Mouse (Mus musculus) T-cell, adult 2 months (primary cell): ENCODE measurements at regions not wholly inside any gene's neighbourhood (a gene's known extent, or its start where the extent isn't known, plus 50 kb on each side); places are given as distances from the start of the nearest gene placed in this dataset.

Experiments used
- DNase-seq: peaks from one replicate; pipeline ENCODE4 v3.0.0; 2022; ENCODE audit warnings: low spot score

- DNase-seq, result no peak
These were observed 240.7 kb downstream of the Rps15a start for GRCm38 (mm10) chr7:117875241-117875640.

- no peak for DNase-seq
These were observed 256.6 kb downstream of the Rps15a start for GRCm38 (mm10) chr7:117859419-117859818.

GRCm38 (mm10) chr7:117855955-117856354 is 260.0 kb downstream of the Rps15a start:
- no peak for DNase-seq

GRCm38 (mm10) chr7:117853716-117854115 is 262.3 kb downstream of the Rps15a start:
- DNase-seq, result no peak

- DNase-seq, result no peak
These were observed 263.1 kb downstream of the Rps15a start for GRCm38 (mm10) chr7:117852866-117853265.

GRCm38 (mm10) chr7:117850822-117851221 is 265.2 kb downstream of the Rps15a start:
- no peak for DNase-seq

GRCm38 (mm10) chr7:117846041-117846440 is 269.9 kb downstream of the Rps15a start:
- DNase-seq, result no peak

GRCm38 (mm10) chr7:117842780-117843179 is 273.2 kb downstream of the Rps15a start:
- DNase-seq, result no peak

GRCm38 (mm10) chr7:117795035-117795434 is 321.0 kb downstream of the Rps15a start:
- no peak for DNase-seq

GRCm38 (mm10) chr7:117793991-117794390 is 322.0 kb downstream of the Rps15a start:
- no peak for DNase-seq

GRCm38 (mm10) chr7:117792456-117792855 is 323.5 kb downstream of the Rps15a start:
- DNase-seq, result no peak

GRCm38 (mm10) chr7:117778996-117779395 is 337.0 kb downstream of the Rps15a start:
- DNase-seq, result no peak

- no peak for DNase-seq
These were observed 338.1 kb downstream of the Rps15a start for GRCm38 (mm10) chr7:117777921-117778320.

- DNase-seq, result no peak
These were observed 344.2 kb downstream of the Rps15a start for GRCm38 (mm10) chr7:117771836-117772235.

GRCm38 (mm10) chr7:117759506-117759905 is 356.5 kb downstream of the Rps15a start:
- DNase-seq, result no peak

GRCm38 (mm10) chr7:117757033-117757432 is 359.0 kb downstream of the Rps15a start:
- no peak for DNase-seq

- DNase-seq, result no peak
These were observed 360.2 kb downstream of the Rps15a start for GRCm38 (mm10) chr7:117755830-117756229.

GRCm38 (mm10) chr7:117753296-117753695 is 362.7 kb downstream of the Rps15a start:
- no peak for DNase-seq

- DNase-seq, result no peak
These were observed 363.4 kb downstream of the Rps15a start for GRCm38 (mm10) chr7:117752302-117753185.

- DNase-seq, result no peak
These were observed 367.2 kb downstream of the Xylt1 start for GRCm38 (mm10) chr7:117747991-117748390.

- DNase-seq, result no peak
These were observed 365.6 kb downstream of the Xylt1 start for GRCm38 (mm10) chr7:117746393-117746792.

- DNase-seq, result no peak
These were observed 358.9 kb downstream of the Xylt1 start for GRCm38 (mm10) chr7:117739706-117740105.

- no peak for DNase-seq
These were observed 354.9 kb downstream of the Xylt1 start for GRCm38 (mm10) chr7:117735699-117736020.
